Mouse (Mus musculus): ENCODE data around the gene Togaram2. TPM values are rescaled to one million over a fixed set of nuclear protein-coding genes. Genes with fewer than 3 reads are reported as not detected.

Gene Togaram2
- polyA plus RNA-seq, 1 experiment from 2014 or later = 1.9 TPM

GRCm38 (mm10) chr17:71689903-71690302 is 16.8 kb downstream of the Togaram2 start:
- peaks cover 20% of the 10 kb centered on the region; the same call in 1 of the 2 replicates for H3K4me1 ChIP-seq
- no peak for DNase-seq (ENCODE audit: low spot score)
- no peak overlapping the region for H3K4me3 ChIP-seq
- H3K36me3 ChIP-seq = 0 out of 2 replicates have a peak, but pooled peaks cover 2% of the 10 kb centered on the region
- H3K27ac ChIP-seq = no peak overlapping the region
- 74% methylated on average over 5 of the region's 5 CpGs for WGBS
- 0 out of 2 replicates have a peak, but pooled peaks cover under 1% of the 10 kb centered on the region for H3K27me3 ChIP-seq (ENCODE audit: insufficient read depth, poor library complexity, severe bottlenecking)
- H3K9me3 ChIP-seq = no peaks in the 10 kb centered on the region; the same call in 1 of the 2 replicates

GRCm38 (mm10) chr17:71691361-71691875 is 18.4 kb downstream of the Togaram2 start:
- Histone ChIP-seq H3K9me3 (no peaks in the 10 kb centered on the region; the same call in 1 of the 2 replicates), H3K27me3 (ENCODE audit: insufficient read depth, poor library complexity, severe bottlenecking) (0 out of 2 replicates have a peak, but pooled peaks cover 5% of the 10 kb centered on the region), H3K4me1 (peaks cover 32% of the 10 kb centered on the region), H3K4me3 (no peak overlapping the region), H3K36me3 (0 out of 2 replicates have a peak, but pooled peaks cover 2% of the 10 kb centered on the region), H3K27ac (0 out of 2 replicates have a peak overlapping the region, but pooled peaks have one; percentile 42)
- WGBS = 74% methylated on average over 11 of the region's 11 CpGs
- no peak for DNase-seq (ENCODE audit: low spot score)

GRCm38 (mm10) chr17:71693313-71693712 is 20.3 kb downstream of the Togaram2 start:
- 71% methylated on average over 5 of the region's 5 CpGs for WGBS
- DNase-seq (ENCODE audit: low spot score) = no peak
- H3K36me3 ChIP-seq = 0 out of 2 replicates have a peak, but pooled peaks cover 2% of the 10 kb centered on the region

GRCm38 (mm10) chr17:71693780-71694179 is 20.7 kb downstream of the Togaram2 start:
- Histone ChIP-seq H3K36me3 (no peaks in the 10 kb centered on the region), H3K9me3 (no peaks in the 10 kb centered on the region), H3K4me3 (no peak overlapping the region), H3K27me3 (ENCODE audit: insufficient read depth, poor library complexity, severe bottlenecking) (0 out of 2 replicates have a peak, but pooled peaks cover 5% of the 10 kb centered on the region), H3K4me1 (peaks cover 53% of the 10 kb centered on the region), H3K27ac (peak overlapping the region; percentile 56; the same call in 1 of the 2 replicates)
- WGBS = 49% methylated on average over 8 of the region's 8 CpGs
- no peak for DNase-seq (ENCODE audit: low spot score)

More at GRCm38 (mm10) chr17:71693313-71693712, 20.3 kb downstream of the Togaram2 start:
- Histone ChIP-seq H3K27me3 (ENCODE audit: insufficient read depth, poor library complexity, severe bottlenecking) (0 out of 2 replicates have a peak, but pooled peaks cover 5% of the 10 kb centered on the region), H3K4me1 (peaks cover 49% of the 10 kb centered on the region), H3K27ac (no peak overlapping the region; the same call in 1 of the 2 replicates), H3K4me3 (no peak overlapping the region), H3K9me3 (no peaks in the 10 kb centered on the region; the same call in 1 of the 2 replicates)

- 86% methylated on average over 8 of the region's 8 CpGs for WGBS
- no peak for DNase-seq (ENCODE audit: low spot score)
- Histone ChIP-seq H3K4me3 (no peak overlapping the region), H3K9me3 (no peaks in the 10 kb centered on the region), H3K36me3 (no peaks in the 10 kb centered on the region), H3K27me3 (ENCODE audit: insufficient read depth, poor library complexity, severe bottlenecking) (0 out of 2 replicates have a peak, but pooled peaks cover 5% of the 10 kb centered on the region), H3K27ac (peak overlapping the region; percentile 79), H3K4me1 (peaks cover 58% of the 10 kb centered on the region)
Observed at GRCm38 (mm10) chr17:71695151-71695550, 22.1 kb downstream of the Togaram2 start.

GRCm38 (mm10) chr17:71695716-71696315 is 22.8 kb downstream of the Togaram2 start:
- peak overlapping the region; percentile 79 for H3K27ac ChIP-seq
- 0 out of 2 replicates have a peak, but pooled peaks cover 5% of the 10 kb centered on the region for H3K27me3 ChIP-seq (ENCODE audit: insufficient read depth, poor library complexity, severe bottlenecking)
- no peaks in the 10 kb centered on the region for H3K36me3 ChIP-seq
- H3K4me3 ChIP-seq = no peak overlapping the region
- DNase-seq (ENCODE audit: low spot score) = no peak
- WGBS = 79% methylated on average over 15 of the region's 15 CpGs
- H3K9me3 ChIP-seq = no peaks in the 10 kb centered on the region
- H3K4me1 ChIP-seq = peaks cover 53% of the 10 kb centered on the region

GRCm38 (mm10) chr17:71696396-71696795 is 23.3 kb downstream of the Togaram2 start:
- Histone ChIP-seq H3K27ac (peak overlapping the region; percentile 79), H3K27me3 (ENCODE audit: insufficient read depth, poor library complexity, severe bottlenecking) (0 out of 2 replicates have a peak, but pooled peaks cover 5% of the 10 kb centered on the region), H3K4me1 (peaks cover 50% of the 10 kb centered on the region), H3K4me3 (no peak overlapping the region), H3K36me3 (no peaks in the 10 kb centered on the region), H3K9me3 (no peaks in the 10 kb centered on the region)
- DNase-seq (ENCODE audit: low spot score) = no peak
- WGBS = 80% methylated on average over 5 of the region's 5 CpGs

GRCm38 (mm10) chr17:71697896-71698618 is 25.0 kb downstream of the Togaram2 start:
- Histone ChIP-seq H3K27ac (peak overlapping the region; percentile 88), H3K4me3 (no peak overlapping the region), H3K36me3 (no peaks in the 10 kb centered on the region), H3K4me1 (peaks cover 48% of the 10 kb centered on the region), H3K27me3 (ENCODE audit: insufficient read depth, poor library complexity, severe bottlenecking) (0 out of 2 replicates have a peak, but pooled peaks cover 5% of the 10 kb centered on the region), H3K9me3 (no peaks in the 10 kb centered on the region)
- 45% methylated on average over 11 of the region's 11 CpGs for WGBS
- peak; percentile 94 for DNase-seq (ENCODE audit: low spot score)

- DNase-seq (ENCODE audit: low spot score) = no peak
- Histone ChIP-seq H3K27ac (peak overlapping the region; percentile 88), H3K36me3 (no peaks in the 10 kb centered on the region), H3K4me1 (peaks cover 43% of the 10 kb centered on the region), H3K27me3 (ENCODE audit: insufficient read depth, poor library complexity, severe bottlenecking) (0 out of 2 replicates have a peak, but pooled peaks cover 5% of the 10 kb centered on the region), H3K4me3 (no peak overlapping the region), H3K9me3 (no peaks in the 10 kb centered on the region)
- WGBS = 24% methylated on average over 11 of the region's 11 CpGs
Observed at GRCm38 (mm10) chr17:71698619-71698956, 25.5 kb downstream of the Togaram2 start.

GRCm38 (mm10) chr17:71705113-71705512 is 32.1 kb downstream of the Togaram2 start:
- H3K27ac ChIP-seq = peak overlapping the region; percentile 82
- WGBS = 47% methylated on average over 1 of the region's 1 CpGs

GRCm38 (mm10) chr17:71705550-71706480 is 32.8 kb downstream of the Togaram2 start:
- H3K4me1 ChIP-seq = peaks cover 56% of the 10 kb centered on the region
- WGBS = 60% methylated on average over 14 of the region's 14 CpGs
- no peak overlapping the region for H3K4me3 ChIP-seq
- no peaks in the 10 kb centered on the region for H3K27me3 ChIP-seq (ENCODE audit: insufficient read depth, poor library complexity, severe bottlenecking)
- 0 out of 2 replicates have a peak, but pooled peaks cover 3% of the 10 kb centered on the region for H3K9me3 ChIP-seq
- peak; percentile 86 for DNase-seq (ENCODE audit: low spot score)
- H3K27ac ChIP-seq = peak overlapping the region; percentile 82
- H3K36me3 ChIP-seq = 0 out of 2 replicates have a peak, but pooled peaks cover 3% of the 10 kb centered on the region

More at GRCm38 (mm10) chr17:71705113-71705512, 32.1 kb downstream of the Togaram2 start:
- Histone ChIP-seq H3K4me3 (no peak overlapping the region), H3K4me1 (peaks cover 49% of the 10 kb centered on the region), H3K36me3 (0 out of 2 replicates have a peak, but pooled peaks cover 3% of the 10 kb centered on the region), H3K9me3 (0 out of 2 replicates have a peak, but pooled peaks cover 3% of the 10 kb centered on the region), H3K27me3 (ENCODE audit: insufficient read depth, poor library complexity, severe bottlenecking) (no peaks in the 10 kb centered on the region)
- no peak for DNase-seq (ENCODE audit: low spot score)

- no peaks in the 10 kb centered on the region for H3K27me3 ChIP-seq (ENCODE audit: insufficient read depth, poor library complexity, severe bottlenecking)
- DNase-seq (ENCODE audit: low spot score) = no peak
- H3K36me3 ChIP-seq = 0 out of 2 replicates have a peak, but pooled peaks cover 3% of the 10 kb centered on the region
- 63% methylated on average over 4 of the region's 4 CpGs for WGBS
- H3K4me3 ChIP-seq = no peak overlapping the region
- H3K9me3 ChIP-seq = 0 out of 2 replicates have a peak, but pooled peaks cover 3% of the 10 kb centered on the region
- peak overlapping the region; percentile 82 for H3K27ac ChIP-seq
- peaks cover 72% of the 10 kb centered on the region for H3K4me1 ChIP-seq
Observed at GRCm38 (mm10) chr17:71707715-71708114, 34.7 kb downstream of the Togaram2 start.
